Mouse (Mus musculus): Measurements from ENCODE around the gene Gjc2. TPM values are rescaled to one million over a fixed set of nuclear protein-coding genes. Genes with fewer than 3 reads are reported as not detected.

Gene Gjc2
- 6.8 and 8.6 TPM in 2 replicates for polyA plus RNA-seq (2012; rRNA removed; ENCODE audit: low replicate concordance)

GRCm38 (mm10) chr11:59182864-59183331 is at the start of gene Gjc2:
Gene Gjc2 (minus strand): TSS chr11:59183213.

GRCm38 (mm10) chr11:59228122-59228953 is 45.3 kb upstream of the Gjc2 start, which contains the start of gene Arf1:
Gene Arf1 (minus strand): TSS chr11:59228270.

GRCm38 (mm10) chr11:59208153-59208831 is 25.3 kb upstream of the Gjc2 start, which contains the start of gene 2310033P09Rik:
Gene 2310033P09Rik (plus strand): TSS chr11:59208321.

GRCm38 (mm10) chr11:59202081-59202995 is 19.3 kb upstream of the Gjc2 start, which contains the start of gene Mrpl55:
Gene Mrpl55 (plus strand): TSS chr11:59202486.

GRCm38 (mm10) chr11:59192059-59192386 is 9.0 kb upstream of the Gjc2 start, which contains the start of gene Guk1:
Gene Guk1 (minus strand): TSS chr11:59192212.

GRCm38 (mm10) chr11:59163255-59164236 is 19.5 kb downstream of the Gjc2 start, which contains the start of gene Iba57:
Gene Iba57 (minus strand): TSS chr11:59163739.

GRCm38 (mm10) chr11:59135904-59136452 is 47.0 kb downstream of the Gjc2 start, which contains the start of gene Obscn:
Gene Obscn (minus strand): TSS chr11:59136402.

Other genes starting within 250 kb of the Gjc2 start
- 171 and 270 TPM in 2 replicates for gene Rnf187, start 244.3 kb downstream of the Gjc2 start, polyA plus RNA-seq (2012; rRNA removed; ENCODE audit: low replicate concordance)
- 1.5 and 3.2 TPM in 2 replicates for gene Hist3h2ba, start 234.3 kb downstream of the Gjc2 start, polyA plus RNA-seq (2012; rRNA removed; ENCODE audit: low replicate concordance)
- gene Hist3h2a, start 228.5 kb downstream of the Gjc2 start, polyA plus RNA-seq (2012; rRNA removed; ENCODE audit: low replicate concordance), result 8.0 and 11.6 TPM in 2 replicates
- 0.08 and 0.09 TPM in 2 replicates for gene Trim17, start 228.5 kb downstream of the Gjc2 start, polyA plus RNA-seq (2012; rRNA removed; ENCODE audit: low replicate concordance)
- 22.8 and 25.2 TPM in 2 replicates for gene Trim11, start 205.1 kb downstream of the Gjc2 start, polyA plus RNA-seq (2012; rRNA removed; ENCODE audit: low replicate concordance)
- gene Obscn, start 46.8 kb downstream of the Gjc2 start, polyA plus RNA-seq (2012; rRNA removed; ENCODE audit: low replicate concordance), result 0.83 and 1.4 TPM in 2 replicates
- gene Iba57, start 19.5 kb downstream of the Gjc2 start, polyA plus RNA-seq (2012; rRNA removed; ENCODE audit: low replicate concordance), result 8.6 and 9.0 TPM in 2 replicates
- gene Guk1, start 9.0 kb upstream of the Gjc2 start, polyA plus RNA-seq (2012; rRNA removed; ENCODE audit: low replicate concordance), result 176 and 182 TPM in 2 replicates
- 47.1 and 64.4 TPM in 2 replicates for gene Mrpl55, start 19.3 kb upstream of the Gjc2 start, polyA plus RNA-seq (2012; rRNA removed; ENCODE audit: low replicate concordance)
- gene 2310033P09Rik, start 25.1 kb upstream of the Gjc2 start, polyA plus RNA-seq (2012; rRNA removed; ENCODE audit: low replicate concordance), result 9.3 and 15.0 TPM in 2 replicates
- 533 and 842 TPM in 2 replicates for gene Arf1, start 45.1 kb upstream of the Gjc2 start, polyA plus RNA-seq (2012; rRNA removed; ENCODE audit: low replicate concordance)
- not detected in 2 replicates for gene Wnt3a, start 107.5 kb upstream of the Gjc2 start, polyA plus RNA-seq (2012; rRNA removed; ENCODE audit: low replicate concordance)
- 1.3 and 1.6 TPM in 2 replicates for gene Wnt9a, start 123.7 kb upstream of the Gjc2 start, polyA plus RNA-seq (2012; rRNA removed; ENCODE audit: low replicate concordance)
- gene Prss38, start 192.4 kb upstream of the Gjc2 start, polyA plus RNA-seq (2012; rRNA removed; ENCODE audit: low replicate concordance), result not detected in 2 replicates